Mouse (Mus musculus) MEL (cell line): ENCODE results near the gene Gm9999.

Experiments
- CHD1 ChIP-seq: IDR thresholded peaks from 2 replicates; pipeline ENCODE4 v1.6.1; 2012; ENCODE audit warnings: low read depth, mild to moderate bottlenecking, inconsistent platforms, low read length, improper control_type of control experiment
- CTCF ChIP-seq, 3 experiments: IDR thresholded peaks in 2 of 3; conservative IDR thresholded peaks in 1 of 3; 2 replicates each; pipeline ENCODE4 v1.5.1; 2011 to 2012; ENCODE audit warnings: low read length in 3 of 3, low read depth in 2 of 3, mild to moderate bottlenecking in 2 of 3, improper control_type of control experiment in 1 of 3, inconsistent platforms in 1 of 3, mixed read lengths in 1 of 3, moderate library complexity in 1 of 3; ENCODE audit not compliant: control insufficient read depth in 1 of 3, insufficient read depth in 1 of 3, poor library complexity in 1 of 3, severe bottlenecking in 1 of 3
- ELF1 ChIP-seq: IDR thresholded peaks from 2 replicates; pipeline ENCODE4 v1.6.1; 2014; ENCODE audit warnings: low read depth, mild to moderate bottlenecking, inconsistent platforms, low read length, improper control_type of control experiment, moderate library complexity
- GATA1 ChIP-seq: IDR thresholded peaks from 2 replicates; pipeline ENCODE4 v1.6.1; 2011; ENCODE audit warnings: low read depth, low read length, improper control_type of control experiment
- MAX ChIP-seq: IDR thresholded peaks from 2 replicates; pipeline ENCODE4 v1.6.1; 2011; ENCODE audit warnings: low read length, improper control_type of control experiment
- POLR2A ChIP-seq, 2 experiments: IDR thresholded peaks; 2 replicates each; pipeline ENCODE4 v1.6.1; 2011 to 2012; ENCODE audit warnings: low read length in 2 of 2, mild to moderate bottlenecking in 2 of 2, control low read depth in 1 of 2, improper control_type of control experiment in 1 of 2, low read depth in 1 of 2, moderate library complexity in 1 of 2; ENCODE audit not compliant: control insufficient read depth in 1 of 2, insufficient read depth in 1 of 2, poor library complexity in 1 of 2
- ZKSCAN1 ChIP-seq: IDR thresholded peaks from 2 replicates; pipeline ENCODE4 v1.6.1; 2012; ENCODE audit warnings: low read depth, mild to moderate bottlenecking, inconsistent platforms, low read length, improper control_type of control experiment, moderate library complexity

GRCm38 (mm10) chr7:46974648-46975047 lies 8.7 kb upstream of the Gm9999 start:
- TF ChIP-seq POLR2A (IDR thresholded peaks at IDR 0.05; ENCODE audit: control insufficient read depth in 1 of 2, insufficient read depth in 1 of 2, low read depth in 1 of 2, low read length in 2 of 2, poor library complexity in 1 of 2): no peak
- TF ChIP-seq MAX: no peak
- TF ChIP-seq ZKSCAN1: no peak
- no peak for TF ChIP-seq CTCF (IDR thresholded peaks at IDR 0.05 in 2 of 3, conservative IDR thresholded peaks at IDR 0.05 in 1 of 3; ENCODE audit: control insufficient read depth in 1 of 3, insufficient read depth in 1 of 3, low read depth in 2 of 3, low read length in 3 of 3, poor library complexity in 1 of 3, severe bottlenecking in 1 of 3)
- TF ChIP-seq GATA1: peak; percentile 28; the same call in 1 of the 2 replicates
- TF ChIP-seq CHD1: no peak
- TF ChIP-seq ELF1: no peak
